Mouse (Mus musculus) left cerebral cortex, adult 8-10 months (tissue): Measurements from ENCODE around the gene Epgn. TPM values are rescaled to one million over a fixed set of nuclear protein-coding genes. Genes with fewer than 3 reads are reported as not detected.

Experiments used
- total RNA-seq, 4 experiments: library from RNA; stranded (reverse); gene quantifications; 2 replicates each; pipeline ENCODE4 v1.2.4; 2022

Epgn gene
- total RNA-seq, 4 experiments from 2014 or later, result not detected

Other genes with a start within 250 kb of the Epgn start
- gene Cxcl3, start 241.4 kb upstream of the Epgn start, total RNA-seq, result not detected
- gene Cxcl15, start 232.9 kb upstream of the Epgn start, total RNA-seq, result not detected
- gene Cxcl1, start 136.2 kb upstream of the Epgn start, total RNA-seq, result under 1 TPM in 1 of 4 experiments, not detected in 3; 0.46 TPM
- not detected for gene Cxcl2, start 123.6 kb upstream of the Epgn start, total RNA-seq
- gene Mthfd2l, start 96.3 kb upstream of the Epgn start, total RNA-seq, result 10 to 100 TPM; 16.5 to 20.0 (median 18.4) TPM
- gene Ereg, start 47.2 kb downstream of the Epgn start, total RNA-seq, result not detected
- gene Areg, start 112.1 kb downstream of the Epgn start, total RNA-seq, result not detected